Mouse (Mus musculus): ENCODE measurements around the gene Ppip5k2. TPM values are rescaled to one million over a fixed set of nuclear protein-coding genes. Genes with fewer than 3 reads are reported as not detected.
A peak's percentile ranks its signal among the peaks of the same experiment; 100 is the strongest.

Ppip5k2 gene
- polyA plus RNA-seq, 1 experiment from 2014 or later, result 50.5 TPM

- H3K4me1 ChIP-seq (replicated peaks; ENCODE audit: control insufficient read depth, insufficient read depth, low read length), result no peaks in the 10 kb centered on the region
- no peak for DNase-seq (ENCODE audit: low spot score)
- H3K36me3 ChIP-seq (ENCODE audit: control insufficient read depth, insufficient read depth, low read length), result peaks cover 18% of the 10 kb centered on the region
- no peak overlapping the region for H3K4me3 ChIP-seq (ENCODE audit: low read depth, low read length)
- no peak overlapping the region for H3K4me2 ChIP-seq (ENCODE audit: low read length)
- no peak overlapping the region for H3K9ac ChIP-seq (ENCODE audit: low read length)
- no peaks in the 10 kb centered on the region for H3K9me3 ChIP-seq (ENCODE audit: control insufficient read depth, low read length)
- H3K27me3 ChIP-seq (replicated peaks; ENCODE audit: control insufficient read depth, insufficient read depth, low read length), result no peaks in the 10 kb centered on the region
- no peak overlapping the region for H3K27ac ChIP-seq (ENCODE audit: low read depth)
- 97% methylated on average over 1 of the region's 1 CpGs for WGBS
- ATAC-seq (replicated peaks; ENCODE audit: low FRiP score, low TSS enrichment, low read depth), result no peak
Observed at GRCm38 (mm10) chr1:97704646-97705045, 65.6 kb downstream of the Ppip5k2 start.

GRCm38 (mm10) chr1:97698956-97699570, 71.1 kb downstream of the Ppip5k2 start:
- no peaks in the 10 kb centered on the region for H3K9me3 ChIP-seq (ENCODE audit: control insufficient read depth, low read length)
- no peak overlapping the region for H3K9ac ChIP-seq (ENCODE audit: low read length)
- H3K27me3 ChIP-seq (replicated peaks; ENCODE audit: control insufficient read depth, insufficient read depth, low read length), result no peaks in the 10 kb centered on the region
- ATAC-seq (replicated peaks; ENCODE audit: low FRiP score, low TSS enrichment, low read depth) (peak; percentile 60), DNase-seq (ENCODE audit: low spot score) (no peak)
- H3K4me3 ChIP-seq (ENCODE audit: low read depth, low read length), result no peak overlapping the region
- no peaks in the 10 kb centered on the region for H3K36me3 ChIP-seq (ENCODE audit: control insufficient read depth, insufficient read depth, low read length)
- no peak overlapping the region for H3K4me2 ChIP-seq (ENCODE audit: low read length)
- H3K4me1 ChIP-seq (replicated peaks; ENCODE audit: control insufficient read depth, insufficient read depth, low read length), result no peaks in the 10 kb centered on the region
- WGBS, result 11% methylated on average over 11 of the region's 11 CpGs
- H3K27ac ChIP-seq (ENCODE audit: low read depth), result no peak overlapping the region

- no peaks in the 10 kb centered on the region for H3K4me1 ChIP-seq (replicated peaks; ENCODE audit: control insufficient read depth, insufficient read depth, low read length)
- no peaks in the 10 kb centered on the region for H3K36me3 ChIP-seq (ENCODE audit: control insufficient read depth, insufficient read depth, low read length)
- H3K27ac ChIP-seq (ENCODE audit: low read depth), result no peak overlapping the region
- DNase-seq (ENCODE audit: low spot score) (no peak), ATAC-seq (replicated peaks; ENCODE audit: low FRiP score, low TSS enrichment, low read depth) (no peak)
- no peak overlapping the region for H3K4me3 ChIP-seq (ENCODE audit: low read depth, low read length)
- no peak overlapping the region for H3K9ac ChIP-seq (ENCODE audit: low read length)
- H3K9me3 ChIP-seq (ENCODE audit: control insufficient read depth, low read length), result no peaks in the 10 kb centered on the region
- no peaks in the 10 kb centered on the region for H3K27me3 ChIP-seq (replicated peaks; ENCODE audit: control insufficient read depth, insufficient read depth, low read length)
- H3K4me2 ChIP-seq (ENCODE audit: low read length), result no peak overlapping the region
- 86% methylated on average over 1 of the region's 1 CpGs for WGBS
Observed at GRCm38 (mm10) chr1:97697273-97697672, 72.9 kb downstream of the Ppip5k2 start.

GRCm38 (mm10) chr1:97693825-97694224, 76.4 kb downstream of the Ppip5k2 start:
- no peaks in the 10 kb centered on the region for H3K4me1 ChIP-seq (replicated peaks; ENCODE audit: control insufficient read depth, insufficient read depth, low read length)
- H3K27ac ChIP-seq (ENCODE audit: low read depth), result no peak overlapping the region
- H3K27me3 ChIP-seq (replicated peaks; ENCODE audit: control insufficient read depth, insufficient read depth, low read length), result no peaks in the 10 kb centered on the region
- no peak overlapping the region for H3K9ac ChIP-seq (ENCODE audit: low read length)
- H3K4me2 ChIP-seq (ENCODE audit: low read length), result no peak overlapping the region
- DNase-seq (ENCODE audit: low spot score) (no peak), ATAC-seq (replicated peaks; ENCODE audit: low FRiP score, low TSS enrichment, low read depth) (no peak)
- H3K9me3 ChIP-seq (ENCODE audit: control insufficient read depth, low read length), result no peaks in the 10 kb centered on the region
- H3K36me3 ChIP-seq (ENCODE audit: control insufficient read depth, insufficient read depth, low read length), result no peaks in the 10 kb centered on the region
- no peak overlapping the region for H3K4me3 ChIP-seq (ENCODE audit: low read depth, low read length)

- Histone ChIP-seq H3K9me3 (ENCODE audit: control insufficient read depth, low read length) (no peaks in the 10 kb centered on the region), H3K9ac (ENCODE audit: low read length) (no peak overlapping the region), H3K36me3 (ENCODE audit: control insufficient read depth, insufficient read depth, low read length) (no peaks in the 10 kb centered on the region), H3K4me3 (ENCODE audit: low read depth, low read length) (no peak overlapping the region), H3K4me2 (ENCODE audit: low read length) (no peak overlapping the region), H3K27me3 (replicated peaks; ENCODE audit: control insufficient read depth, insufficient read depth, low read length) (no peaks in the 10 kb centered on the region), H3K4me1 (replicated peaks; ENCODE audit: control insufficient read depth, insufficient read depth, low read length) (no peaks in the 10 kb centered on the region), H3K27ac (ENCODE audit: low read depth) (no peak overlapping the region)
- DNase-seq (ENCODE audit: low spot score) (no peak), ATAC-seq (replicated peaks; ENCODE audit: low FRiP score, low TSS enrichment, low read depth) (0 out of 2 replicates have a peak, but pooled peaks have one; percentile 36)
- WGBS, result 9% methylated on average over 3 of the region's 3 CpGs
Observed at GRCm38 (mm10) chr1:97688756-97689155, 81.5 kb downstream of the Ppip5k2 start.

- WGBS, result 85% methylated on average over 4 of the region's 4 CpGs
Observed at GRCm38 (mm10) chr1:97676526-97677177, 93.6 kb downstream of the Ppip5k2 start.

GRCm38 (mm10) chr1:97676115-97676514, 94.1 kb downstream of the Ppip5k2 start:
- H3K9ac ChIP-seq (ENCODE audit: low read length), result no peak overlapping the region
- no peaks in the 10 kb centered on the region for H3K36me3 ChIP-seq (ENCODE audit: control insufficient read depth, insufficient read depth, low read length)
- ATAC-seq (replicated peaks; ENCODE audit: low FRiP score, low TSS enrichment, low read depth) (no peak), DNase-seq (ENCODE audit: low spot score) (no peak)
- no peaks in the 10 kb centered on the region for H3K27me3 ChIP-seq (replicated peaks; ENCODE audit: control insufficient read depth, insufficient read depth, low read length)
- H3K9me3 ChIP-seq (ENCODE audit: control insufficient read depth, low read length), result no peaks in the 10 kb centered on the region
- H3K4me2 ChIP-seq (ENCODE audit: low read length), result no peak overlapping the region
- H3K4me3 ChIP-seq (ENCODE audit: low read depth, low read length), result no peak overlapping the region
- no peaks in the 10 kb centered on the region for H3K4me1 ChIP-seq (replicated peaks; ENCODE audit: control insufficient read depth, insufficient read depth, low read length)
- WGBS, result 59% methylated on average over 2 of the region's 2 CpGs
- no peak overlapping the region for H3K27ac ChIP-seq (ENCODE audit: low read depth)

More at GRCm38 (mm10) chr1:97676526-97677177, 93.6 kb downstream of the Ppip5k2 start:
- no peak overlapping the region for H3K27ac ChIP-seq (ENCODE audit: low read depth)
- no peak overlapping the region for H3K9ac ChIP-seq (ENCODE audit: low read length)
- no peaks in the 10 kb centered on the region for H3K4me1 ChIP-seq (replicated peaks; ENCODE audit: control insufficient read depth, insufficient read depth, low read length)
- no peaks in the 10 kb centered on the region for H3K36me3 ChIP-seq (ENCODE audit: control insufficient read depth, insufficient read depth, low read length)
- no peaks in the 10 kb centered on the region for H3K9me3 ChIP-seq (ENCODE audit: control insufficient read depth, low read length)
- no peaks in the 10 kb centered on the region for H3K27me3 ChIP-seq (replicated peaks; ENCODE audit: control insufficient read depth, insufficient read depth, low read length)
- no peak overlapping the region for H3K4me2 ChIP-seq (ENCODE audit: low read length)
- no peak for DNase-seq (ENCODE audit: low spot score)
- no peak overlapping the region for H3K4me3 ChIP-seq (ENCODE audit: low read depth, low read length)
- ATAC-seq (replicated peaks; ENCODE audit: low FRiP score, low TSS enrichment, low read depth), result no peak

GRCm38 (mm10) chr1:97672849-97673248, 97.4 kb downstream of the Ppip5k2 start:
- Histone ChIP-seq H3K4me3 (ENCODE audit: low read depth, low read length) (no peak overlapping the region), H3K9ac (ENCODE audit: low read length) (no peak overlapping the region), H3K4me1 (replicated peaks; ENCODE audit: control insufficient read depth, insufficient read depth, low read length) (no peaks in the 10 kb centered on the region), H3K4me2 (ENCODE audit: low read length) (no peak overlapping the region), H3K9me3 (ENCODE audit: control insufficient read depth, low read length) (no peaks in the 10 kb centered on the region), H3K27ac (ENCODE audit: low read depth) (no peak overlapping the region), H3K36me3 (ENCODE audit: control insufficient read depth, insufficient read depth, low read length) (no peaks in the 10 kb centered on the region), H3K27me3 (replicated peaks; ENCODE audit: control insufficient read depth, insufficient read depth, low read length) (no peaks in the 10 kb centered on the region)
- DNase-seq (ENCODE audit: low spot score), result no peak
- ATAC-seq (replicated peaks; ENCODE audit: low FRiP score, low TSS enrichment, low read depth), result no peak
- 36% methylated on average over 2 of the region's 2 CpGs for WGBS

- Histone ChIP-seq H3K4me3 (ENCODE audit: low read depth, low read length) (no peak overlapping the region), H3K9me3 (ENCODE audit: control insufficient read depth, low read length) (no peaks in the 10 kb centered on the region), H3K4me2 (ENCODE audit: low read length) (no peak overlapping the region), H3K36me3 (ENCODE audit: control insufficient read depth, insufficient read depth, low read length) (no peaks in the 10 kb centered on the region), H3K9ac (ENCODE audit: low read length) (no peak overlapping the region), H3K4me1 (replicated peaks; ENCODE audit: control insufficient read depth, insufficient read depth, low read length) (no peaks in the 10 kb centered on the region), H3K27me3 (replicated peaks; ENCODE audit: control insufficient read depth, insufficient read depth, low read length) (no peaks in the 10 kb centered on the region), H3K27ac (ENCODE audit: low read depth) (no peak overlapping the region)
- ATAC-seq (replicated peaks; ENCODE audit: low FRiP score, low TSS enrichment, low read depth), result no peak
- WGBS, result 83% methylated on average over 1 of the region's 1 CpGs
- no peak for DNase-seq (ENCODE audit: low spot score)
Observed at GRCm38 (mm10) chr1:97667288-97667687, 102.9 kb downstream of the Ppip5k2 start.

Data from intestine, embryonic 14.5 days (tissue).